Mouse (Mus musculus): ENCODE data around the gene Ppl.

Ppl gene

DNA sequence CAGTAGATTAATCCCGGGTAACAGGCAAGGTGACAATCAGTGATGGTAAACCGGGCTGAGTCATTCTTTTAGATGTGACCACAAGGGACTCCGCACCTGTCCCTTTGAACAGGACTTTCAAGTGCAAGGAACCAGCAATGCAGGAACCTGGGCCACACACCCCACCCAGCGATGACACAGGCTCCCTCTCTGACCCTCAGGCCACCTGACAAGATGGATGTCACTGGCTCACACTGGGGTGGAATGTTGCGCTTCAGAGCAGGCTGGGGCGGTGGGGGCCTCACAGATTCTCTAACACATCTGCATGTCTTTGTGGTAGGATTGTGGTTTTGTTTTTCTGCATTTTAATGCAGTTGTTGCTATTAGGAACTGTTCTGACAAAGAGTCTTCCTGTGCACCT is 8.7 kb downstream of the Ppl start:
- in situ Hi-C loops (cut with MboI, MseI) = no loop called here

DNA sequence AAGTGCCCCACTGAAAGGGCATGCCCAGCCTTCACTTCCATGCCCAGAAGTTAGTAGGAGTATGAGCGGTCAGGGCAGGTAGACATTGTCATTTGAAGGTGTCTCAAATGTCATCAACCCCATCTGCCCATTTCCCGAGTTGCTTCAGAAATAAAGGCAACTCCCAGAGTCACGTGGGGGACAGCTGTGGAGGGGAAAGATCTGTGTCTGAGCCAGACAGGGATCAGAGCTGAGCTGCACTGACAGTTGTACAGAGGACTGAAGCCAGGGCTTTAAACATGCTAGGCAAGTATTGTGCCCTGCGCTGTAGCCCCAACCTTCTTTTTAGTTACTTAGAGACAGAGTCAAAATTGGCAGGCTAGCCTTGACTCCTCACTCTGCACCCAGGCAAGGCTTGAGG is 12.4 kb downstream of the Ppl start:
- in situ Hi-C loops (cut with MboI, MseI) = loop anchor here (10.0 kb wide), 1 partner anchor 285 kb away; the partner anchor contains the start of gene 4930562C15Rik

DNA sequence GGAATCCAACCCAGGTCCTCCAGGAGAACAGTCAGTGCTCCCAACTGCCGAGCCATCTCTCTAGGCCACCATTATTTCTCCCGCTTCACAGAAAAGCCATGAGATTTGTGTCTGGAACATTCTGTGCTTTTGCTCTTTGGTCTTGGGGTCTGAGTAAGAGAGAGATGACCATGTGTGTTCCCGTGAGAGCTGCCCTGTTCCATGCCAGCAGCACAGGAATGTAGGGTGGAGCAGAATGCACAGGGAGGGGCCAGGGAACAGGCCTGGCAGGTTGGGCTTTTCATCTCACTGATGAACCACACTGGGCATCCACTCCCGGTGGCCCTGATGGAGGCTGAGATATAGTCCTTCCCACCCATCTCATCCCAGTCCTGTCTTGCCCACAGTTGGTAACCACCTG is 12.8 kb downstream of the Ppl start:
- in situ Hi-C loops (cut with MboI, MseI) = loop anchor here (10.0 kb wide), 1 partner anchor 285 kb away; the partner anchor contains the start of gene 4930562C15Rik

DNA sequence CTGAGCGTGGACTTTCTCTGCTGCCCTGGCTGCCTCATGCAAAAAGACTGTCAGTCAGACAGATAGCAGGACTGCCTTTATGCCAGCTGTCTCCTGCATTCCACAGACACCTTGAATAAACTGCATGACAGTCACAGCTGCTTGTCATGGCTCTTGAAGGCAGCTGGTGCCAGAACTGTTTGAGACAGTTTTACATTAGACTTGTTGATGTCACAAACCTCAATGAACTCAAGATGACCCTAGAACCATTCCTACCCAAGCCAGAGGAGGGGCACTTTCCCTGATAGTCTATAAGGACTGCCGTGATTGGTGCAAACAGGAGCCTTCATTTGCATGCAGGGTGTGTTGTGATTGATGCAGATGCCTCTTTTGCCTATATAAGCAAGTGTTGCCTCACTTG is 18.6 kb downstream of the Ppl start:
- in situ Hi-C loops (cut with MboI, MseI) = loop anchor here (10.0 kb wide), 1 partner anchor 279 kb away; the partner anchor contains the start of gene 4930562C15Rik

DNA sequence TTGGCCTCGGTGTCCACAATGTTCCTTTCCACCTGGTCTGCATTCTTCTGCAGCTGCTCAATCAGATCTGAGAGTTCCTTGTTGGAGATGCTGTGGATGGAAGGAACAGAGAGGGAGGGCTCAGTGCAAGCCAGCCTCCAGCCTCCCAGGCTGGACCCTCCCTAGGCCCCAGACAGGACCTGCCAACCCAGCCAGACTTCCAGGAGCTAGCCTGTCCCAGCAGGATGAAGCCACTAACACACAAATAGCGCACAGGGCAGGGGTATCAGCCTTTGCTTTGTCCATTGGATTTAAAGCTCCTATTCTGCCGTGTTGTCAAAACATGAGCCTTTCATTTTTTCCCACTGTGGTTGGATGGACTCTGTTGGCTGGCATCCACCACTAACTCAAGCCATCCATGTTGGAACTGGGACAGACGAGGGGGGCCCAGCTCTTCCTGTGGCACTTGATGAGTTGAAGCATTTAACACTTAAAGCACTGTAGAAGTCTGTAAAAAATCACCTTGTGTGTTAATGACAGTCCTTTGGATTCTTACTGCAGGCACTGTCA is 19.1 kb downstream of the Ppl start:
- in situ Hi-C loops (cut with MboI, MseI) = loop anchor here (10.0 kb wide), 1 partner anchor 278 kb away; the partner anchor contains the start of gene 4930562C15Rik

DNA sequence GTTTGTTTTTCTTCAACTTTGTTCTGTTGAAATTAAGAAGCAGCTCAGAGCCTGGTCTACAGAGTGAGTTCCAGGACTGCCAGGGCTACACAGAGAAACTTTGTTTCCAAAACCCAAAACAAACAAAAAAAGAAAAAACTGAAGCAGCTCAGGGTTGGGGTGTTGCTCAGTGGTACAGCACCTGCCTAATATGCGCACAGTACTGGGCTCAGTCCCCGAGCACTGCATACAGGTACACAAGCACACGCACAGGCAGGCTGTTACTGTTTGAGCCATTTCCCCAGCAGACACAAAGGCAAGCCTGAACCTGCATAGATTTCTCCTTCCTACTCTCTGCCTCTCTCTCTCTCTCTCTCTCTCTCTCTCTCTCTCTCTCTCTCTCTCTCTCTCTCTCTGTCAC is 21.2 kb downstream of the Ppl start:
- in situ Hi-C loops (cut with MboI, MseI) = loop anchor here (10.0 kb wide), 1 partner anchor 276 kb away; the partner anchor contains the start of gene 4930562C15Rik

DNA sequence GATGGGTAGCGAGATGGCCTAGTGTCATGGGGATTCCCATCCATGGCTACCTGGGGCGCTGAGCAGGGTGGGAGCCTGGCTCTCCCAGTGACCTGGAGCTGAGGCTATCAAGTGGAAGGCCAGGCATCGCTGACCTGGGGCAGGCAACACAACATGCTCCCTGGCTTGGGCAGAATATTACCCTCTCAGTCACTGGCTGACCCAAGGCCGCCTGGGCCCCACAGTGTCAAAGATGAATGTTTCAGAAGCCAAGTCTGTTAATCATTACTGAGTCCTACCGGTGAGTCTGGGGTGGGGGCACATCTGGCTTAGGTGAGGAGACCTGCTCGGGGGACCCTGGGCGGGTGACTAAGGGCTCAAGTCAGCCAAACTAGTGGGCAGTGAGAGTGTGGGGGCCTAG is 22.3 kb downstream of the Ppl start:
- in situ Hi-C loops (cut with MboI, MseI) = loop anchor here (10.0 kb wide), 1 partner anchor 275 kb away; the partner anchor contains the start of gene 4930562C15Rik

DNA sequence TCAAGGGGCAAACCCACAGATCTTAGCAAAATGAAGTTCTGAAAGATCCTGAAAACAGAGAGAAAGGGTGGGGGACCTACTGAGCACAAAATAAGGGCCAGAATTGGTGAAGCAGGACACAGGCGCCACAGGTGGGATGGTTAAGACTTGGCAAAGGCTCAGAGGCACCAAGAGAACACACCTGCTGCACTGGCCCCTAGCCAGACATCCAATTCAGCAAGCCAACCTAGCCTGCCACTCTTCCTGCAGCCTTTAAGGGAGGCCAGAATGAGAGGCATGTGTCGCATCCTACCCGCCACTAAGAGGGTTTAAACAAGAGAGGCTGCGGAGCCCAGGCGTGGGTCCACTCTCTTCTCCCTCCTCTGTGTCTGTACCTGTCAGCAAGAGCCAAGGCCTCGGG is 31.2 kb downstream of the Ppl start:
- in situ Hi-C loops (cut with MboI, MseI) = no loop called here

DNA sequence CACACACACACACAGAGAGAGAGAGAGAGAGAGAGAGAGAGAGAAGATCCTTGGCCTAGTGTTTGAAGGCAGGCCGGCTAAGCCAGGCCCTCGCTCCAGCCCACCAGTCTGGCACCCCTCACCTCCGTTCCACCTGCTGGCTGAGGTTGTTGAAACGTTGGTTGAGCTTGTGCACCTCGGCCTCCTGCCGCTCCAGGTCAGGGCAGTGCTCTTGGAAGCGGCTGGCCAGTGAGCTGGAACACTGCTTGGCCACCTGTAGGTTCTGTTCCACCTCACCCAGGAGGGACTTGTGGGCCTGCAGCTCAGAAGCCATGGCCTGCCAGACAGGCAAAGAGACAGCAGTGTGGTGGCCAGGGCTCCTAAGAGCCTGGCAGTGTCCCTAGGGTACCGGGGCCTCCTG is 35.7 kb downstream of the Ppl start:
- in situ Hi-C loops (cut with MboI, MseI) = no loop called here

DNA sequence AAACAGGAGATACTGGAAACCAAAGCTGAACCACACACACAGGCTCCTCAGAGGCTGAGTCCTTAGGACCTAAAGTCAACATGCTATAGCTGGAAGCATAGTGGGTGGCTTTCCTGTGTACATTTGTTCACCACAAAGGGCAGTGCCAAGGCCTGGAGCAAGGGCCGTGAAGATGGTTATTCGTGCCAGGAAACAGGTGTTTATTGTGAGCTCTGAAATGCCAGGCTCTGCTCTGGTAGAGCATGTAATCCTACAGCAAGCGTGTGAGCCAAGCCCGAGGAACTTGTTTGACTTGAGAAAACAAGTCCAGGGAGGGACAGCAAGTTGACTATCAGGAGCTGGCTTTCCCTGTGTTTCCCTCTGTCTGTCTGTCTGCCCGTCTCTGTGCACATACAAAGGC is 38.9 kb downstream of the Ppl start:
- in situ Hi-C loops (cut with MboI, MseI) = no loop called here

DNA sequence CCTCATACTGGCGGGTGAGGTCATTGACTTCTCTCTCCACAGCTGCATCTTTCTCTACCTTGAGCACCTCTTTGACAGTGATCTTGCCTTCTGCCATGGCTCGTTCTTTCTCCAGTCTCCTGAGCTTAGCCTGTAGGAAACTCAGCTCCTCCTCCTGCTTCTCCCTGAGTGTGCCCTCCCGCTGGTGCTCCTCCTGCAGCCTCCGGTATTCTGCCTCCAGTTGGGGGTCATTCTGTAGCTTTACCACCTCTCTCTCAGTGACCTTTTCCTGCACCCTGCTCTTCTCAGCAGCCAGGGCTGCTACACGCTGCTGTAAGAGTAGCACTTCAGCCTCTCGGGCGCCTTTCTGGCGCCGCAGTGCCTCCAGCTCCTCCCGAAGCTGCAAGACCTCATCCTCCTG is 43.2 kb downstream of the Ppl start:
- in situ Hi-C loops (cut with MboI, MseI) = no loop called here

DNA sequence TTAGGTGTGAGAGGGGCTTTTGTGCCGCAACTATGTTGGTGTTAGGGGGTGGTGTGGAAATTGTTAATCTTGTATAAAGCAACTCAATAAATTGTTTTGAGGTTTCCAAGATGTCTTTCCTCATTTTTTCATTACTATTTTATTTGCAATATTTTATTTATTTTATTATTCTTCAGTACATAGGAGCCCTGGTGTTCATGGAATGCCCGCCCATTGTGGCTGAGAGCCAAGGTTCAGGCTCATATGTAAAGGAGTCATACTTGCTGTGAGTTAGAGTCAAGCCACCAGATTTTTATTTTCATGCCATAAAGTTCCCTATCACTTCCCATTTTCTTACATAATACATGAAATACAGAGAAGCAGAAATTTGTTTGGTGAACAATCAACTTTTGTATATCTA is 46.0 kb downstream of the Ppl start:
- in situ Hi-C loops (cut with MboI, MseI) = no loop called here

DNA sequence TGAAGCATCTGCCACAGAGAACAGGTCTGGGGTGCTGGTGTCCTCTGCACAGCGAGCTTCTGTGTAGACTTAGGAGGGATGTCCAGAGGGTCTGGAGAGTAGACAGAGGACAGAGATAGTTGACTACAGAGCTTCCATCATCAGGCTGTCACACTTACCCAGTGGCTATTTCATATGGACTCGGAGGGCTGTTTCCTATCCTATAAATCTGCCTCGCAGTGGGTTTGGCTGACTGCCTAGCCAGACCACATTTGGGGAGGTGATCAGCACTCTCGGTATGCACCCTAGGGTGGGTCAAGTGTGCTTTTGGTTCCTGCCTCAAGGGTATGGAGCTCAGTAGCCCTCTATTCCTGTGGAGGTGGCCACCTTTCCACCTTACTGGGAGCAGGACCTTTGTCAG is 47.0 kb downstream of the Ppl start:
- in situ Hi-C loops (cut with MboI, MseI) = no loop called here

DNA sequence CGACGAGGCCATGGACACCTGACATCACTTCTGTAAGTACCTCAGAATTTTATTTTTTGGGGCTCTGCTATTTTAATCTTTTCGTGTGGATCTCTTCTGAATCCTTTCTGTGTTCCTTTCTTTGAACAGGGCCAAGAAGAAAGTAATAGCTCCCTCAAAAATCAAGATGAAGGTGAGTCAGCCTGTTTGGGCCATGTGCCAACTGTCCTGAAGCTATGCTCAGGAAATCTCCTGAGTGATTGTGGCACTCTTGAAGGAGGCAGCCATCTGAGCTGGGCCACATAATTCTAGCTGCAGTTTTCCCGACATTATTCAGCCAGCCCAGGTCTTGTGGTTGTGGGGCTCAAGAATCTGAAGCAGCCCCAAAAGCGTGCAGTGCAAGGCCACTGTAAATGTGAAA is 57.9 kb downstream of the Ppl start:
- in situ Hi-C loops (cut with MboI, MseI) = no loop called here

DNA sequence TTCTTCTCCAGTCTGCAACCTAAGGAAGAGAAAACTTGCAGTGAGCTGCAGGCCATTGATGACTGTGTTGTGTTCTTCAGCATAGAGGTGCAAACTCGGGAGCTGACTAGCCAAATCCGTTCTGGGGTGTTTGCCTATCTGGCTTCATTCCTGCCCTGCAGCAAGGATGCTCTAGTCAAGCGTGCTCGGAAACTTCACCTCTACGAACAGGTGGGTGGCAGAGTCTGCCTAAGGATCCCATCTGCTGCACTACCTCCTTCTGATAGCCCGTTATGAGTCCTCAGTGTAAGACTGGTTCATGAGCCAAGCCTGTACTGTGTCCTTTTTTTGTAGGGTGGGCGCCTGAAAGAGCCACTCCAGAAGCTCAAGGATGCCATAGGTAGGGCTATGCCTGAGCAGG is 60.2 kb downstream of the Ppl start:
- in situ Hi-C loops (cut with MboI, MseI) = no loop called here

DNA sequence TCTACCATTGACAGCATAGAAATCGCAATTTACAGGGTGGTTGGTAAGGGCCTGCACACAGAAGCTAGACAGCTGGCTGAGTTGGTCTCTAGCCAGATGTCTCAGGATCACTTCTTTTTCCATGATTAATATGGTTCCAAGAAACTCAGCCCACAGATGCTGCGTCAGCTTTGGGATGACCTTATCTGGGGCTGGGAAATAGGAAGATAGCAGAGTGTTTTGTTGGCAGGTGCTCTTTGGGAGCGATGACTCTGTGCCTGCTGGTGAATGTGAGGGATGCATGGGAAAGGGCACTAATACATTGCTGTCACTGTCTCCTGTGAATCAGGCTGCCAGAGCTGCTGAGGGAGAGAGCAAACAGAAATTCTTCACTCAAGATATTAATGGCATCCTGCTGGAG is 61.9 kb downstream of the Ppl start:
- in situ Hi-C loops (cut with MboI, MseI) = no loop called here

DNA sequence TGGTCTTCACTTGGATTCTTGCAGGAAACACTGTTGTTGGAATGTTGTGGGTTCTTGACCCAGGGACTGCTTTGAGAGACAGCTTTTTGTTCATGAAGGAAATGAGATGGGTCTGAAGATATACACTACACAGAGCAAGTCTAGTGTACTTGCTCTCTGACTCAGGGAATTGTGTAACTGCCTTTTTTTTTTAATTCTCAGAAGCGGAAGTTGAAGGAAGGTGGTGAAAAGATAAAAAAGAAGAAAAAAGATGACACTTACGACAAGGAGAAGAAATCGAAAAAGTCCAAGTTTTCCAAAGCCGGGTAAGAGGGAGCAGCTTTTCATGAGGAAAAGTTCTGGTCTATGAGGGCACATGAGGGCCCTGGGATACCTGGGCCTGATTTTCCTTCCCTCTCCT is 68.7 kb downstream of the Ppl start:
- in situ Hi-C loops (cut with MboI, MseI) = no loop called here

DNA sequence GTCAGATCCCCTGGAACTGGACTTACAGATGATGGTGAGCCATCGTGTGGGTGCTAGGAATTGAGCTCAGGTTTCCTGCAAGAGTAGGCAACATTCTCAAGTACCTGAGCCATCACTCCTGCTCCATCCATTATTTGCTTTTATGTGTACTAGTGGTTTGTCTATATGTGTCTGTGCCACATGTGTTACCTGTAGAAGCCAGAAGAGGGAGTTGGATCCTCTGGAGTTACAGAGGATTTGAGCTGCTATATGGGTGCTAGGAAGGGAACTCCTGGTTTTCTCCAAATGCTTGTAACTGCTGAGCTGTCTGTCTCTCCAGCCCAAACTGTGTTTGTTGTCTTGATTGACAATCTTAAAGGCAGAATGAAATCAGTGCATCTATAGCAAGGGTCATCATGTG is 74.1 kb downstream of the Ppl start:
- in situ Hi-C loops (cut with MboI, MseI) = no loop called here

DNA sequence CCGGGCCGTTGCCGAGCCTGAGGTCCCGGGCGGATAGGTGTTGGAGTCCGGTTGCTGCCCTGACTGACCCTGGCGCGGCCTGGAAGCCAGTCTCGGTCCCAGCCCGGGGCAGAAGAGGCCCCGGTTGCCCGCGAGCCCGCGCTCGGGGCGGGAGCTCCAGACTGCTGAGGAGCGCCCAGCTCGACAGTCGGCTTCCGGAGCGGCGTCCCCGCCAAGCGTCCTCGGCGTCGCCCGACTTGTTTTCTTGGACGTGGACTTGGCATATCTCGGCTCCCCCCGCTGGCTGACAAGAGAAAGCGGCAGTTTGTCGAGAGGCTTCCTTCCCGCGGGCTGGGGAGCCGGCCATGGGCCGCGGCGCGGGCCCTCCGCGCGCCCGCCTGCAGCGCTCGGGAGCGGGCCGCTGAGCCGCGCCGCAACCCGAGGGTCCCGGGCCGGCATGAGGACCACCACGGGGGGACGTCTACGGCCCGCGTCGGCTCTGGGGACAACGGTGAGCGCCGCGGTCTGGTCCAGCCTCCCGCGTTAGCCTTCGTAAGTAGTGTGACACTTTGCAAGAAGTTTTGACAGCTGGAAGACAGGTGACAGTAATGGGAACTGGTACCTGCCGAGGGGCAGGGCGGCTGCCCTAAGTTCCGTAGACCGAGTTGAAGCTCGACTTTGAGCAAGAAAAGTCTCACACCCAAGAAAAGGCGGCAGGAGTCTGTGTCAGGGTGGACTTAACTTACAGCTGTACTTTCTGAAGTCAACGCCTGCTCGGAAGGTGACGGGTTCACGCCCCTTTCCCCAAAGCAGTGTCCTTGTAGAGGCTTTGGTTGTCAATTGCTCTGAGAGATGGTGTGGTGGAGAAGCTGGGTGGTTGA is 81.7 kb downstream of the Ppl start:
- in situ Hi-C loops (cut with MboI, MseI) = no loop called here

DNA sequence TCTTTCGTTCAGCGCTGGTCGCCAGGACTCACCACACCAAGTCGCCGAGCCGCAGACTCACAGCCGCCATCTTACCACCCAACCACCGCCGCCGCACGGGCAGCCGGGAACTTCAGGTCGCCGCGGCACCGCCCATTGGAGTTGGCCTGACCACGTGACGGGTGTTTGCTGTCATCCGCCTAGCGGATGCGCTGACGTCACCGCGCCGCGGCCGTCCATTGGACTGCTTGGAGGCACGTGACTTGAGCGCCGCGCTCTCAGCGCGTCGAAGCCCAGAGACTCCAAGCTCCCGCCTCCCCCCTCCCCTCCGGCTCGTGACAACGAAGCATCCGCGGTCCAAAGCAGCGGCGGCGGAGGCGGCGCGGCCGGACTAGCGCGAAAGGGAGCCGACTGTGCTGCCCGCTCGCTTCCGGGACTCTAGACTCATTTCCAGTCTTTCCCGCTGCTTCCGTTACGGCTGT is 82.4 kb downstream of the Ppl start, which contains the start of the genes Glyr1 and Ubn1:
Gene Glyr1, minus strand, starts transcription at position 90 of the 461 bp plus-strand sequence.
Gene Ubn1, plus strand, starts transcription at position 284 of the 461 bp plus-strand sequence.
- in situ Hi-C loops (cut with MboI, MseI) = no loop called here

DNA sequence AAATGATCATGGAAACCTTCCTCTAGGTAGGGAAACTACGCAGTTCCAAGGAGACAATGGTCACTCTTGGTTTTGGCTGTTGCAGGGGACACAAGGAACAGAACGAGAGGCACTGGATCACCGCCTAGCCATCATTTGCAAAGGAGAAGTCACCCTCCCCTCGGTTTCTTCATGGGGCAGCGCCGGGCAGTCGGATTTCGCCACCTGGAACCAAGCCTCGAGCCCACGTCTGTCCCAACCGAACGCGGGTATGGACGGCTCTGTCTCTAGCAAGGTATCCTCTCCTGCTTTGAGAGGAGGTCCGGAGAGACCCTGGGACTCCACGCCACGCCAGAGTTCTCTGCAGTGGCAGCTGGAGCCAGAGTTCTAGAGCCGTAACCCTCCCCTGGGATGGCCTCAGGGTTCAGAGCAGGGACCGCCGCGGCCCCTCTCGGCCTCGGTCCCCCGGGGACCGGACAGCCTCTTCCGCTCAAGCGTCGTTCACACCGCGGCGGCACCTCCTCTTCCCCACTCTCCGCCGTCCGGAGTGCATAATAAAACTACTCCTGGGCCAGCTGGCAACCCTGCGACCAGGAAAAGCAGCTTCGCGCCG is 82.9 kb downstream of the Ppl start:
- in situ Hi-C loops (cut with MboI, MseI) = no loop called here

DNA sequence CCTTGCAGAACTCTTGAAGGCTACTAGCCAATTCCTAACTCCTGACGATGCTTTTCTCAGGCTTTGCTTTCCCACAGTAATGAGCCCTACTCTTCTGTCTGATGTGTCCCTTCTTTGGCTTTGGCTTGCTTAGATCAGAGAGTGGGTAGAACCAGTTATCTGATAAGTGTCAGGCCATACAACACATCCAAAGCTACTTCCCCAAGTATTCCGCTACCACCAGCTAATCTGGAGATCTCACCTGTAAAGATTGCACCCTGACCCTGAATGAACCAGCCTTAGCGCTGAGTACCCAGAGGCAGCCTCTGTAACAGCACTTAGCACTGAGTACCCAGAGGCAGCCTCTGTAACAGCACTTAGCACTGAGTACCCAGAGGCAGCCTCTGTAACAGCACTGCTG is 86.9 kb downstream of the Ppl start:
- in situ Hi-C loops (cut with MboI, MseI) = no loop called here
